Mouse (Mus musculus): ENCODE data around the gene Prss34. TPM values are rescaled to one million over a fixed set of nuclear protein-coding genes. Genes with fewer than 3 reads are reported as not detected.

The Prss34 gene
- total RNA-seq, 2 experiments from 2014 or later = 38.0 to 101 TPM

- ATAC-seq (replicated peaks; ENCODE audit: low FRiP score, poor library complexity, severe bottlenecking) = no peak
These were observed 4.1 kb upstream of the Prss34 start for GRCm38 (mm10) chr17:25294111-25294510.

- ATAC-seq (replicated peaks; ENCODE audit: low FRiP score, poor library complexity, severe bottlenecking) = no peak
These were observed 10.2 kb downstream of the Prss34 start, which contains the start of gene Prss28 for GRCm38 (mm10) chr17:25308346-25308745. Gene Prss28, plus strand, starts transcription at chr17:25308646.

- ATAC-seq (replicated peaks; ENCODE audit: low FRiP score, poor library complexity, severe bottlenecking) = no peak
These were observed 20.2 kb downstream of the Prss34 start, which contains the start of gene Prss29 for GRCm38 (mm10) chr17:25318354-25318753. Gene Prss29, plus strand, starts transcription at chr17:25318654.

- no peak for ATAC-seq (replicated peaks; ENCODE audit: low FRiP score, poor library complexity, severe bottlenecking)
These were observed 22.6 kb downstream of the Prss34 start for GRCm38 (mm10) chr17:25320819-25321218.

GRCm38 (mm10) chr17:25322930-25323329 lies 24.7 kb downstream of the Prss34 start:
- ATAC-seq (replicated peaks; ENCODE audit: low FRiP score, poor library complexity, severe bottlenecking) = no peak

- no peak for ATAC-seq (replicated peaks; ENCODE audit: low FRiP score, poor library complexity, severe bottlenecking)
These were observed 34.1 kb downstream of the Prss34 start for GRCm38 (mm10) chr17:25332321-25332720.

GRCm38 (mm10) chr17:25333943-25334342 lies 35.7 kb downstream of the Prss34 start:
- no peak for ATAC-seq (replicated peaks; ENCODE audit: low FRiP score, poor library complexity, severe bottlenecking)

- ATAC-seq (replicated peaks; ENCODE audit: low FRiP score, poor library complexity, severe bottlenecking) = no peak
These were observed 40.0 kb downstream of the Prss34 start for GRCm38 (mm10) chr17:25338218-25338617.

GRCm38 (mm10) chr17:25340003-25340402 lies 41.8 kb downstream of the Prss34 start:
- no peak for ATAC-seq (replicated peaks; ENCODE audit: low FRiP score, poor library complexity, severe bottlenecking)

GRCm38 (mm10) chr17:25341490-25341889 lies 43.3 kb downstream of the Prss34 start:
- ATAC-seq (replicated peaks; ENCODE audit: low FRiP score, poor library complexity, severe bottlenecking) = no peak

- ATAC-seq (replicated peaks; ENCODE audit: low FRiP score, poor library complexity, severe bottlenecking) = no peak
These were observed 47.3 kb downstream of the Prss34 start, which contains the start of gene Tpsab1 for GRCm38 (mm10) chr17:25345462-25345861. Gene Tpsab1, minus strand, starts transcription at chr17:25345562.

Other genes starting within 250 kb of the Prss34 start
- not detected in 2 replicates for gene Tmem204, start 214.8 kb upstream of the Prss34 start, total RNA-seq (2015; ENCODE audit: low replicate concordance)
- gene Tmem204, start 214.8 kb upstream of the Prss34 start, total RNA-seq (2017; ENCODE audit: low replicate concordance) = not detected in 2 replicates
- gene Telo2, start 182.4 kb upstream of the Prss34 start, total RNA-seq (2015; ENCODE audit: low replicate concordance) = 3.2 and 5.0 TPM in 2 replicates
- gene Telo2, start 182.4 kb upstream of the Prss34 start, total RNA-seq (2017; ENCODE audit: low replicate concordance) = 10.5 and 42.6 TPM in 2 replicates
- not detected in 2 replicates for gene Ptx4, start 177.6 kb upstream of the Prss34 start, total RNA-seq (2015; ENCODE audit: low replicate concordance)
- not detected in 2 replicates for gene Ptx4, start 177.6 kb upstream of the Prss34 start, total RNA-seq (2017; ENCODE audit: low replicate concordance)
- gene Clcn7, start 165.0 kb upstream of the Prss34 start, total RNA-seq (2015; ENCODE audit: low replicate concordance) = 17.3 and 23.1 TPM in 2 replicates
- gene Clcn7, start 165.0 kb upstream of the Prss34 start, total RNA-seq (2017; ENCODE audit: low replicate concordance) = 20.0 and 22.6 TPM in 2 replicates
- gene Ccdc154, start 135.9 kb upstream of the Prss34 start, total RNA-seq (2015; ENCODE audit: low replicate concordance) = not detected in 2 replicates
- gene Ccdc154, start 135.9 kb upstream of the Prss34 start, total RNA-seq (2017; ENCODE audit: low replicate concordance) = 2.6 TPM in 1 of 2 replicates, not detected in the other
- not detected in 2 replicates for gene Gm38655, start 122.9 kb upstream of the Prss34 start, total RNA-seq (2015; ENCODE audit: low replicate concordance)
- not detected in 2 replicates for gene Gm38655, start 122.9 kb upstream of the Prss34 start, total RNA-seq (2017; ENCODE audit: low replicate concordance)
- gene BC003965, start 113.8 kb upstream of the Prss34 start, total RNA-seq (2015; ENCODE audit: low replicate concordance) = 5.0 and 7.9 TPM in 2 replicates
- 2.0 and 3.5 TPM in 2 replicates for gene BC003965, start 113.8 kb upstream of the Prss34 start, total RNA-seq (2017; ENCODE audit: low replicate concordance)
- 28.8 and 41.9 TPM in 2 replicates for gene Unkl, start 110.0 kb upstream of the Prss34 start, total RNA-seq (2015; ENCODE audit: low replicate concordance)
- gene Unkl, start 110.0 kb upstream of the Prss34 start, total RNA-seq (2017; ENCODE audit: low replicate concordance) = 29.3 and 36.7 TPM in 2 replicates
- 10.5 and 13.8 TPM in 2 replicates for gene Gnptg, start 58.3 kb upstream of the Prss34 start, total RNA-seq (2015; ENCODE audit: low replicate concordance)
- 5.8 and 8.4 TPM in 2 replicates for gene Gnptg, start 58.3 kb upstream of the Prss34 start, total RNA-seq (2017; ENCODE audit: low replicate concordance)
- gene Tsr3, start 58.2 kb upstream of the Prss34 start, total RNA-seq (2015; ENCODE audit: low replicate concordance) = 2.9 TPM in 1 of 2 replicates, not detected in the other
- 3.1 and 6.5 TPM in 2 replicates for gene Tsr3, start 58.2 kb upstream of the Prss34 start, total RNA-seq (2017; ENCODE audit: low replicate concordance)
- gene Baiap3, start 42.0 kb upstream of the Prss34 start, total RNA-seq (2015; ENCODE audit: low replicate concordance) = not detected in 2 replicates
- gene Baiap3, start 42.0 kb upstream of the Prss34 start, total RNA-seq (2017; ENCODE audit: low replicate concordance) = not detected in 2 replicates
- gene Ube2i, start 23.8 kb upstream of the Prss34 start, total RNA-seq (2015; ENCODE audit: low replicate concordance) = 197 and 220 TPM in 2 replicates
- gene Ube2i, start 23.8 kb upstream of the Prss34 start, total RNA-seq (2017; ENCODE audit: low replicate concordance) = 152 and 166 TPM in 2 replicates
- 2.5 TPM in 1 of 2 replicates, not detected in the other for gene Prss28, start 10.3 kb downstream of the Prss34 start, total RNA-seq (2015; ENCODE audit: low replicate concordance)
- not detected in 2 replicates for gene Prss28, start 10.3 kb downstream of the Prss34 start, total RNA-seq (2017; ENCODE audit: low replicate concordance)
- gene Prss29, start 20.3 kb downstream of the Prss34 start, total RNA-seq (2015; ENCODE audit: low replicate concordance) = not detected in 2 replicates
- not detected in 2 replicates for gene Prss29, start 20.3 kb downstream of the Prss34 start, total RNA-seq (2017; ENCODE audit: low replicate concordance)
- gene Tpsab1, start 47.2 kb downstream of the Prss34 start, total RNA-seq (2015; ENCODE audit: low replicate concordance) = not detected in 2 replicates
- gene Tpsab1, start 47.2 kb downstream of the Prss34 start, total RNA-seq (2017; ENCODE audit: low replicate concordance) = not detected in 2 replicates
- gene Tpsb2, start 67.9 kb downstream of the Prss34 start, total RNA-seq (2015; ENCODE audit: low replicate concordance) = not detected in 2 replicates
- not detected in 2 replicates for gene Tpsb2, start 67.9 kb downstream of the Prss34 start, total RNA-seq (2017; ENCODE audit: low replicate concordance)
- not detected in 2 replicates for gene Tpsg1, start 70.9 kb downstream of the Prss34 start, total RNA-seq (2015; ENCODE audit: low replicate concordance)
- not detected in 2 replicates for gene Tpsg1, start 70.9 kb downstream of the Prss34 start, total RNA-seq (2017; ENCODE audit: low replicate concordance)
- 10.5 TPM in 1 of 2 replicates, not detected in the other for gene Cacna1h, start 135.4 kb downstream of the Prss34 start, total RNA-seq (2015; ENCODE audit: low replicate concordance)
- 0.91 and 2.3 TPM in 2 replicates for gene Cacna1h, start 135.4 kb downstream of the Prss34 start, total RNA-seq (2017; ENCODE audit: low replicate concordance)
- not detected in 2 replicates for gene Tekt4, start 156.2 kb downstream of the Prss34 start, total RNA-seq (2015; ENCODE audit: low replicate concordance)
- gene Tekt4, start 156.2 kb downstream of the Prss34 start, total RNA-seq (2017; ENCODE audit: low replicate concordance) = not detected in 2 replicates
- not detected in 2 replicates for gene Sstr5, start 198.9 kb downstream of the Prss34 start, total RNA-seq (2015; ENCODE audit: low replicate concordance)
- not detected in 2 replicates for gene Sstr5, start 198.9 kb downstream of the Prss34 start, total RNA-seq (2017; ENCODE audit: low replicate concordance)